Mouse (Mus musculus): ENCODE results near the gene Gab1. TPM values are rescaled to one million over a fixed set of nuclear protein-coding genes. Genes with fewer than 3 reads are reported as not detected.

The Gab1 gene
- polyA plus RNA-seq (2012): 0.24 and 0.41 TPM in 2 replicates

DNA sequence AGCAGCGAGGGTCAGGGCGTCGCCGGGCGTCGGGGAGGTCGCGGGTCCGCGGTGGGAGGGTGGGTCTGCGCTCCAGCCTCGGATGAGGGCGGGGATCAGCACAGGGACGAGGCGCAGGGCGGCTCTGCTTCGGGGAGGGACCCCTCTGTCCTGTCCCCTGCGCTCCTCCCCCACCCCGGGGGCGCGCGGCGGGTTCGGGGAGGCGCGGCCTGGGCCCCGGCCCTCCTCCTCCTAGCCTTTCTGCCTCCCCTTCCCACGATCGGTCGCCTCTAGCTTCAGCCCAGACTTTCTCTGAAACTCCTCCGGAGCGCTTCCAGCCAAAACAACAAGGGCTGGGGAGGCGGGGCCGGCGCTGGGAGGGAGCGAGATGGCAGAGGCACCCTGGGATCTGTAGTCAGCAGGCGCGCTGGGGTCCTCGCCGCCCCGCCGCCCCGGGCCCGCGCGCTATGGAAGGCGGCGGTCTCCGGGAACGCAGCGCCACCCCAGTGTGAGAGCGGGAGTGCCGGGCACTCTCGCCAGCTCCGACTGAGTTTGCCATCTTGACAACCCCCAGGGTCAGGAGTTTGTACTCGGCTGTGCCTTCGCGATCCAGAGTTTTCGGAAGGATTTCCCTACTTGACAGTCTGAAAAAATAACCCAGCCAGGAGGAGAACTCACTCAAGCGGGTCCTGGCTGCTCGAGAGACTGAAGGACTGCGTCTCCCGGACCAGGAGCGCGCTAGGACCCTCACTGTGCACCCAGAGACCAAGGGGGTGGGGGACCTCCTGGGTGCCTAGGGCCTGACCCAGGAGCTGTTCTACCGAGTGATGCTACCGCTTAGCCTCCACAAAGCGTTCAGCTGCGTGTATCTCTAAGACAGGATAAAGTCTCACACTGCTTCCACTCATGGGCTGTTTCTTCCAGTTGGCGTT is at the start of gene Gab1:
Gab1 (minus strand) TSS at position 324 of the 911 bp plus-strand sequence.
- peaks cover 8% of the 10 kb centered on the region for H3K9me3 ChIP-seq (ENCODE audit: control insufficient read depth, low read length)
- no peaks in the 10 kb centered on the region for H3K36me3 ChIP-seq (ENCODE audit: control insufficient read depth)
- TF ChIP-seq TAL1 (IDR thresholded peaks at IDR 0.05; ENCODE audit: low read length) (no peak), GATA1 (IDR thresholded peaks at IDR 0.05; ENCODE audit: low read length) (no peak)
- peaks cover 21% of the 10 kb centered on the region for H3K4me1 ChIP-seq (ENCODE audit: control insufficient read depth)
- peaks cover 54% of the 10 kb centered on the region for H3K27me3 ChIP-seq (ENCODE audit: control insufficient read depth)
- peak within 1 kb of the TSS; percentile 72 for H3K4me3 ChIP-seq (replicated peaks)

DNA sequence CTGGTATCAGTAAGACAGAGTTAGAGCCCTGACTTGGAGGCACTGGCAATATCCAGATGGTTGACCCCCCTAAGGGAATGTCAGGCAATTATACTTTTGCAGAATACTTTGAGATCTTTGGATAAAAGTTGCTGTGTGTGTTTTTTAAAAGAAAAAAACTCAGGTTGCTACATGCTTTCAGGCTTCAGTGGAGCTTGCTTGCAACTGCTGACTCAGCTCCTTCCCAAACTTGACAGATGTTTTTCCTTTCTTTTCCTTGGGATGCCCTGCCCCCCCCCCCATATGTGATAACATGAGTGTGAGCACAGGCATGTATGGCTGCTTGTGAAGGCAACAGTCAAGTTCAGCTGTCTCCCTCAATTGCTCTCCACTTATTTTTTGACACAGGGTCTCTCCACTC is 48.5 kb upstream of the Gab1 start:
- Histone ChIP-seq H3K27me3 (ENCODE audit: control insufficient read depth) (no peaks in the 10 kb centered on the region), H3K36me3 (ENCODE audit: control insufficient read depth) (no peaks in the 10 kb centered on the region), H3K4me3 (replicated peaks) (no peak overlapping the region), H3K4me1 (ENCODE audit: control insufficient read depth) (no peaks in the 10 kb centered on the region), H3K9me3 (ENCODE audit: control insufficient read depth, low read length) (no peaks in the 10 kb centered on the region)
- TF ChIP-seq TAL1 (IDR thresholded peaks at IDR 0.05; ENCODE audit: low read length) (no peak), GATA1 (IDR thresholded peaks at IDR 0.05; ENCODE audit: low read length) (no peak)

DNA sequence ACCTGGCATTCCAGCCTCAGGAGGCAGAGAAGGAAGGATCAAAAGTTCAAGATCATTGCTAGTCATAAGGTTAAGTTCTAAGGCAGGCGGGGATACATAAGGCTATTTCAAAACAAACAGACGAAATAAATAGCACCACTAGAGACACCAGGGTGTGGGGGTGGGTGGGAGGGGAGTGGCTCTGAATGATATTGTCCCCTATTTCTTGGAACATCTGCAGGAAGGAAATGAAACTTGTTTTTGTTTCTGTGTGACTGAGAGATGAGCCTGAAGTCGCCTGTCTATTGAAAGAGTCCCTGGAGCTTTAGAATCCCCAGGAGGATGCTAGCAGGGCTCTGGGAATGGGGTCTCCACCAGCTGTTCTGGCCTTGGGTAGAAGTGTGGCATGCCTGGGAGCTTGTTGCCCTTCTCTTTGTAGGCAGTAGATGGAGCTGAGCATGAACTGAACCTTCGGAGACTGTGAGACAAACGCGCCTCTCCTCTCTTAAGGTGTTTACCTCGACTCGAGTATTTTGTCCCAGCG is 43.5 kb upstream of the Gab1 start:
- Histone ChIP-seq H3K4me3 (replicated peaks) (no peak overlapping the region), H3K36me3 (ENCODE audit: control insufficient read depth) (no peaks in the 10 kb centered on the region), H3K27me3 (ENCODE audit: control insufficient read depth) (no peaks in the 10 kb centered on the region), H3K9me3 (ENCODE audit: control insufficient read depth, low read length) (no peaks in the 10 kb centered on the region), H3K4me1 (ENCODE audit: control insufficient read depth) (no peaks in the 10 kb centered on the region)
- TF ChIP-seq TAL1 (IDR thresholded peaks at IDR 0.05; ENCODE audit: low read length): no peak
- TF ChIP-seq GATA1 (IDR thresholded peaks at IDR 0.05; ENCODE audit: low read length): no peak

DNA sequence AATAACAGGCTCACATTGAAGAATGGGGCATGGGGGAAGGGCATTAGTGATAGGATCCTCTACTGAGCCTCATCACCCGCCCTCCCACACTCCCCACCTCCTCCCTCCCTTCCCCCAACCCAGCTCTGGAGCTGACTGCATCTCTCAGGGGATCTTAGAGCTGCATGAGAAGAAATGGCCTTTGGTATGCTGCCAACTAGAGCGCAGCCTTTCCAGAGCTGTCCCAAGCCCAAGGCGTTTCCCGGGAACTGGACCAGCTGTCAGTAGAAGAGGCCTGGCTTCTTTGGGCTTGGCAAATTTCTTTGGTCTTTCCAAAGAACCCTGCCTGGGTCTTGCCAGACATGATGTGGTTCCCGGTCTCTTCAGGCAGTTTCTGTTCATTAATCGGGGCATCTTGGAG is 42.3 kb upstream of the Gab1 start:
- no peaks in the 10 kb centered on the region for H3K27me3 ChIP-seq (ENCODE audit: control insufficient read depth)
- no peaks in the 10 kb centered on the region for H3K9me3 ChIP-seq (ENCODE audit: control insufficient read depth, low read length)
- H3K36me3 ChIP-seq (ENCODE audit: control insufficient read depth): no peaks in the 10 kb centered on the region
- TF ChIP-seq GATA1 (IDR thresholded peaks at IDR 0.05; ENCODE audit: low read length) (no peak), TAL1 (IDR thresholded peaks at IDR 0.05; ENCODE audit: low read length) (no peak)
- H3K4me3 ChIP-seq (replicated peaks): no peak overlapping the region
- H3K4me1 ChIP-seq (ENCODE audit: control insufficient read depth): no peaks in the 10 kb centered on the region

DNA sequence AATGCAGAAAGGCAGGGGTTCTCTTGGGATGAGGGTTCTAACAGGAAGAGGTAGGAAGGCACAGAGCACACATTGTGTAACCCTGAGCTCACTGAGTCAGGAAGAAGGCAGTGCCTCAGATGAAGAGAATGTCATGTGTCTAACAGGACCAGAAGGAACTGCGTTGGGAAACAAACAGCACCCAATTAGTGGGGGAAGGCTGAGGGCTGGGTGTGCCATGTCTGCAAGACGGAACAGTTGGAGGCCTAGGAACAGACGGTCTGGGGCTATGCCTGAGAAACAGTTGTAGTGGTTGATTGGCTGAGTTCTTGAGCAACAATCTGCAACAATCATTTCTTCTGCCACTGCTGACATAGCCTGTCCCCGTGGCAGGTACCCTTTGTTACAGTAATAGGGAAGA is 38.8 kb upstream of the Gab1 start:
- Histone ChIP-seq H3K4me1 (ENCODE audit: control insufficient read depth) (no peaks in the 10 kb centered on the region), H3K4me3 (replicated peaks) (no peak overlapping the region), H3K36me3 (ENCODE audit: control insufficient read depth) (no peaks in the 10 kb centered on the region), H3K27me3 (ENCODE audit: control insufficient read depth) (no peaks in the 10 kb centered on the region), H3K9me3 (ENCODE audit: control insufficient read depth, low read length) (no peaks in the 10 kb centered on the region)
- TF ChIP-seq TAL1 (IDR thresholded peaks at IDR 0.05; ENCODE audit: low read length): no peak
- TF ChIP-seq GATA1 (IDR thresholded peaks at IDR 0.05; ENCODE audit: low read length): no peak

DNA sequence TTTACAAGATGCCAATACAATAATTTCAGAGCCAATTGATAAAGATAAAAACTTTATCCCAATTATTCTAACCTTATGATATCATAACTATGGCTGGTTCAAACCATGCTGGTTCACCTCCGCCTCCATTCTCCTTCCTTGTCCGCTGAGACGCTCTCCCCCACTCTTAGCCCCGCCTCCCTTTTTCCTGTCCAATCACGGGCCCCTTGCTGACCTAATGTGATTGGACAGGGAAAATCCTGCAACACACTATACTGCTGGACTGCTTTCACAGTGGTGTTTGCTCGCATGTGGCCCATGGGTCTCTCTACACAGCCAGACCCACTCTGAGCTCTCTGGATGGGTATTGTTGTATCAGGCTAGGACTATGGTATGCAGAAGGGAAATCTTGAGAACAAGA is 38.2 kb upstream of the Gab1 start:
- H3K4me1 ChIP-seq (ENCODE audit: control insufficient read depth): no peaks in the 10 kb centered on the region
- H3K27me3 ChIP-seq (ENCODE audit: control insufficient read depth): no peaks in the 10 kb centered on the region
- no peak overlapping the region for H3K4me3 ChIP-seq (replicated peaks)
- TF ChIP-seq TAL1 (IDR thresholded peaks at IDR 0.05; ENCODE audit: low read length) (no peak), GATA1 (IDR thresholded peaks at IDR 0.05; ENCODE audit: low read length) (no peak)
- H3K9me3 ChIP-seq (ENCODE audit: control insufficient read depth, low read length): no peaks in the 10 kb centered on the region
- H3K36me3 ChIP-seq (ENCODE audit: control insufficient read depth): no peaks in the 10 kb centered on the region

DNA sequence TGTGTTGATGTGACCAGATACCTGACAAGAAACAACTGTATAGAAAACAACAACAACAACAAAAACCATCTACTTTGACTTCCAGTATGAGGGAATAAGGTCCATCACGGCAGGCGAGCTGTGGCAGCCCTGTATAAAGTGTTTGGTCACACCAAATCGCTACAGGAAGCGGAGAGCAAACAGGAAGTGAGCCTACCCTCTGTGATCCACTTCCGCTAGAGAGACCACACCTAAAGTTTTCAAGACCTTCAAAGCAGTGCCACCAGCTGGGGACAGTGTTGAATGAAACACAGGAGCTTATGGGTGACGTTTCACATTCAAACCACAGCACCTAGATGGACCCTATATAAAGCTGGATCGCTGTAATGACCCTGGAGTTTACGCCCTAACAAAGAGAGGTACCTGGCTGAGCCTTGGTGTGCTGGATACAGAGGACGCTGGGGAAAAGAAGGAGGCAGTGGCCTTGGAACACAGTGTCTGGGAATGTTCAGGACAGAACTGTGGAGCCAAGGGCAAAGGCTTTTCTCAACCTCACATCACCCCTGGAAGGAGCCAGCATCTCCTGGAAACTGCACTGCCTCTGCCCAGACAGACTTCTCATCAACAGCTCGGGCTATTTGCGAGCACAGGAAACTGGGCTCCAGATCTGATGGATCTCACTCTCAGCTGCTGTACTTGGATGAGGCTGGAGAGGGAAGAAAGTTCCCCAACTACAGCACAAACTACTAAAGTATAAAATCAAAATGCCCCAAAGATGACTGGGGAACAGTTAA is 36.3 kb upstream of the Gab1 start:
- Histone ChIP-seq H3K9me3 (ENCODE audit: control insufficient read depth, low read length) (no peaks in the 10 kb centered on the region), H3K4me1 (ENCODE audit: control insufficient read depth) (no peaks in the 10 kb centered on the region), H3K4me3 (replicated peaks) (no peak overlapping the region), H3K27me3 (ENCODE audit: control insufficient read depth) (no peaks in the 10 kb centered on the region), H3K36me3 (ENCODE audit: control insufficient read depth) (no peaks in the 10 kb centered on the region)
- TF ChIP-seq GATA1 (IDR thresholded peaks at IDR 0.05; ENCODE audit: low read length): no peak
- no peak for TF ChIP-seq TAL1 (IDR thresholded peaks at IDR 0.05; ENCODE audit: low read length)

DNA sequence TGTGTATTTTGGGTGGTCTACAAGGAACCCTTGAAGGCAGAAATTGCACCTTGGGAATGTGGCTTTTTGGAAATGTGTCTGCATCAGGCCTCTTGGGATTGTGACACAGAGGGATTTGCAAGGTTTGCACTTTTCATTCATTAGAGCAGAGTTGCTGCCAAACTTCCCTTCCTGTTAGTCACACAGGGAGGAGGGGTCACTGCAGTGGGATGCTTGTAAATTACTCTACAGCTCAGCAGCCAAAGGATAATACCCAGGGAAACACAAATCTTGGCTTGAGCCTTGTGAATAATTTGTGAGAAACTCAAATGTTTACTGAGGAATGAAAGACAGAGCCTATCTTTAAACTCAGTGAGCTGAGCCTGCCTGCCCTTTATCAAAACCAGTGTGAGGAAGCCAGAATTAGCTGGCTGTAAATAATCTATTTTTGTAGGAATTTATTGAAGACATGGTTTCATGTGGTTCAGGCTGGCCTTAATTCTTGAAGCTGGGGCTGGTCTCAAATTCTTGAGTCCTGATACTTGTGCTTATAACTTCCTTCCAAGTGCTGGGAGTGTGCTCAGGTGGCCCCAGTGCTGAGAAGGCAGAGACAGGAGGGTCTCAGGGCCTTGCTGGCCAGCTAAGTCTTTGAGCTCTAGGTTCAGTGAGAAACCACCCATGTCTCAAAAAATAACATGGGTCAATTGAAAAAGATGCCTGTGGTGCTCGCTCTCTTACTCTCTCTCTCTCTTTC is 32.9 kb upstream of the Gab1 start:
- Histone ChIP-seq H3K4me1 (ENCODE audit: control insufficient read depth) (no peaks in the 10 kb centered on the region), H3K36me3 (ENCODE audit: control insufficient read depth) (no peaks in the 10 kb centered on the region), H3K4me3 (replicated peaks) (no peak overlapping the region), H3K27me3 (ENCODE audit: control insufficient read depth) (no peaks in the 10 kb centered on the region), H3K9me3 (ENCODE audit: control insufficient read depth, low read length) (no peaks in the 10 kb centered on the region)
- TF ChIP-seq GATA1 (IDR thresholded peaks at IDR 0.05; ENCODE audit: low read length) (no peak), TAL1 (IDR thresholded peaks at IDR 0.05; ENCODE audit: low read length) (no peak)

Measured in erythroblast, embryonic 14.5 days (primary cell).